Mouse (Mus musculus): ENCODE results near the gene Fam117a. TPM values are rescaled to one million over a fixed set of nuclear protein-coding genes. Genes with fewer than 3 reads are reported as not detected.

Fam117a gene
- total and polyA plus RNA-seq, 2 experiments from 2014 or later, result 1.9 to 10.7 TPM

GRCm38 (mm10) chr11:95387354-95387753 is 50.5 kb downstream of the Fam117a start:
- Histone ChIP-seq H3K27ac (no peak overlapping the region), H3K4me3 (ENCODE audit: low read length) (no peak overlapping the region), H3K4me1 (ENCODE audit: insufficient read depth, low read length) (peaks cover 5% of the 10 kb centered on the region), H3K9ac (replicated peaks; ENCODE audit: low read length) (no peak overlapping the region), H3K9me3 (ENCODE audit: low read length) (no peaks in the 10 kb centered on the region), H3K4me2 (ENCODE audit: low read depth, low read length) (no peak overlapping the region), H3K27me3 (ENCODE audit: insufficient read depth, low read length) (no peaks in the 10 kb centered on the region), H3K36me3 (ENCODE audit: insufficient read depth, low read length) (peaks cover 31% of the 10 kb centered on the region; the same call in 1 of the 2 replicates)
- ATAC-seq, result no peak
- TF ChIP-seq CTCF (IDR thresholded peaks at IDR 0.05; ENCODE audit: low read depth), result no peak
- 94% methylated on average over 7 of the region's 7 CpGs for WGBS
- no peak for DNase-seq (ENCODE audit: low spot score)

DNA sequence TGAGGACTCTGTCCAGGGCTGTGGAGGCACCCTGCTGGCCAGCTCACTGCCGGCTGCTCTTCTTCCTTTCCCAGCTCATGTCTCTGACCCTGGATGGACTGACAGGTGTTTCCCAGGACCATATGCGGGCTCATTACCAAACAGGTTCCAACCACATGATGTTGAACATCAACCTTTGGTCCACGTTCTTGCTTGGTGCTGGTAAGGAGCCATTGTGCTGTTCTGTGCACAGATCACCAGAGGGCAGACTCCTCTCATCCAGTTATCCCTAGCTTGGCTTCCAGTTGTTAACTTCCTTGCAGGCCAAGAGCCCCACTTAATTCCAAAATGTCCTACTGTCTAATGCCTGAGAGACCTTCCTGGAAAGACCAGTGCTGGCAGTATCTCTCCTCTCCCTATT is 52.2 kb downstream of the Fam117a start:
- H3K4me1 ChIP-seq (ENCODE audit: insufficient read depth, low read length), result peaks cover 12% of the 10 kb centered on the region
- H3K27me3 ChIP-seq (ENCODE audit: insufficient read depth, low read length), result no peaks in the 10 kb centered on the region
- H3K4me3 ChIP-seq (ENCODE audit: low read length), result no peak overlapping the region
- H3K9ac ChIP-seq (replicated peaks; ENCODE audit: low read length), result no peak overlapping the region
- ATAC-seq (no peak), DNase-seq (ENCODE audit: low spot score) (peak; percentile 62)
- H3K36me3 ChIP-seq (ENCODE audit: insufficient read depth, low read length), result peaks cover 31% of the 10 kb centered on the region; the same call in 1 of the 2 replicates
- H3K4me2 ChIP-seq (ENCODE audit: low read depth, low read length), result no peak overlapping the region
- no peak overlapping the region for H3K27ac ChIP-seq
- peak; percentile 74 for TF ChIP-seq CTCF (IDR thresholded peaks at IDR 0.05; ENCODE audit: low read depth)
- 69% methylated on average over 3 of the region's 3 CpGs for WGBS
- no peaks in the 10 kb centered on the region for H3K9me3 ChIP-seq (ENCODE audit: low read length)

- peaks cover 31% of the 10 kb centered on the region; the same call in 1 of the 2 replicates for H3K36me3 ChIP-seq (ENCODE audit: insufficient read depth, low read length)
- no peaks in the 10 kb centered on the region for H3K9me3 ChIP-seq (ENCODE audit: low read length)
- peaks cover 12% of the 10 kb centered on the region for H3K4me1 ChIP-seq (ENCODE audit: insufficient read depth, low read length)
- 94% methylated on average over 6 of the region's 6 CpGs for WGBS
- H3K4me2 ChIP-seq (ENCODE audit: low read depth, low read length), result no peak overlapping the region
- no peak overlapping the region for H3K9ac ChIP-seq (replicated peaks; ENCODE audit: low read length)
- no peak overlapping the region for H3K27ac ChIP-seq
- no peak for TF ChIP-seq CTCF (IDR thresholded peaks at IDR 0.05; ENCODE audit: low read depth)
- H3K27me3 ChIP-seq (ENCODE audit: insufficient read depth, low read length), result no peaks in the 10 kb centered on the region
- H3K4me3 ChIP-seq (ENCODE audit: low read length), result no peak overlapping the region
- ATAC-seq (no peak), DNase-seq (ENCODE audit: low spot score) (no peak)
These were observed 53.6 kb downstream of the Fam117a start for GRCm38 (mm10) chr11:95390420-95390819.

GRCm38 (mm10) chr11:95391201-95391600 is 54.4 kb downstream of the Fam117a start:
- no peak for DNase-seq (ENCODE audit: low spot score)
- 54% methylated on average over 4 of the region's 4 CpGs for WGBS
- no peak overlapping the region for H3K9ac ChIP-seq (replicated peaks; ENCODE audit: low read length)
- peaks cover 31% of the 10 kb centered on the region; the same call in 1 of the 2 replicates for H3K36me3 ChIP-seq (ENCODE audit: insufficient read depth, low read length)
- peaks cover 12% of the 10 kb centered on the region for H3K4me1 ChIP-seq (ENCODE audit: insufficient read depth, low read length)
- no peak for TF ChIP-seq CTCF (IDR thresholded peaks at IDR 0.05; ENCODE audit: low read depth)
- ATAC-seq, result no peak
- H3K27me3 ChIP-seq (ENCODE audit: insufficient read depth, low read length), result no peaks in the 10 kb centered on the region
- no peak overlapping the region for H3K27ac ChIP-seq
- no peak overlapping the region for H3K4me2 ChIP-seq (ENCODE audit: low read depth, low read length)
- H3K9me3 ChIP-seq (ENCODE audit: low read length), result no peaks in the 10 kb centered on the region
- H3K4me3 ChIP-seq (ENCODE audit: low read length), result no peak overlapping the region

- TF ChIP-seq CTCF (IDR thresholded peaks at IDR 0.05; ENCODE audit: low read depth), result no peak
- DNase-seq (ENCODE audit: low spot score) (peak; percentile 36), ATAC-seq (no peak)
- Histone ChIP-seq H3K27me3 (ENCODE audit: insufficient read depth, low read length) (no peaks in the 10 kb centered on the region), H3K4me3 (ENCODE audit: low read length) (no peak overlapping the region), H3K27ac (peak overlapping the region; percentile 48; the same call in 1 of the 2 replicates), H3K36me3 (ENCODE audit: insufficient read depth, low read length) (peaks cover 26% of the 10 kb centered on the region; the same call in 1 of the 2 replicates), H3K4me1 (ENCODE audit: insufficient read depth, low read length) (peaks cover 12% of the 10 kb centered on the region), H3K4me2 (ENCODE audit: low read depth, low read length) (no peak overlapping the region), H3K9me3 (ENCODE audit: low read length) (no peaks in the 10 kb centered on the region), H3K9ac (replicated peaks; ENCODE audit: low read length) (no peak overlapping the region)
- WGBS, result 45% methylated on average over 5 of the region's 5 CpGs
These were observed 54.9 kb downstream of the Fam117a start for GRCm38 (mm10) chr11:95391743-95392142.

GRCm38 (mm10) chr11:95392223-95392667 is 55.4 kb downstream of the Fam117a start:
- Histone ChIP-seq H3K36me3 (ENCODE audit: insufficient read depth, low read length) (peaks cover 21% of the 10 kb centered on the region; the same call in 1 of the 2 replicates), H3K27ac (peak overlapping the region; percentile 48)
- WGBS, result 31% methylated on average over 7 of the region's 7 CpGs

DNA sequence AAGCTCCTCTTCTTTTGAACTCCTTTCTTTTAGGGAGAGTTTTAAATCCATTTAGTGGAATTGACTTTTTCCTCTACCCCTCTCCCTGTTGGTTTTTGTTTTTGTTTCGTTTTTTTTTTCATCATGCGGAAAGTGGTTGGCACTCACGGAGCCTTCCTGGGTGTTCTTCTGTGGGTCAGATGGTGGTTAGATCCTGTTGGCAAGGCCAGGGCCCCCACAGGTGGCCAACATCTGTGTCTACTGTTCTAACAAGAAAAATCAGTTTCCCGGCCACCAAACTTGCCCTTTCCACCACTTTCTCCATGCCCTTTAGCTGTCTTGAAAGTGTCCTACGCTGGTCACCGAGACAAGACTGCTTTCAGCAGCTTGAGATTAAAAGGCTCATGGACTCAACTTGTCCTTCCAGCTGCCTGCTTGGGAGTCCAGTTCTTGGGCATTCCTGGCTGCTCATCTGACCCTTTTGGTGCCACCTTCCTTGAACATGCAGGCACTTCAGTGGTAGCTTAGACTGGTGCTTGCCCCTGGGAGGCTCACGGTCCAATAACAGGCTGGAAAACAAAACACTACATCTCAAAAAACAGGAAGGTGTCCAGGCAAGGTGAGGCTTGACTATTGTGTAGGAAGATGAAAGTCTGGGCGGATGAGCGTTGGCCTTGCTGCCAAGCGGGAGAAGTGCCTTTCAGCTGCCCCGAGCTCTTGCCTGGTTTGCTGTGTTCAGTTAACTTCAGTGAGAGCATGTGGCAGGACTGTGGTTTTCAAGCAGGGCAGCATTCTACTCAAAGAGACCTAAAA is 56.1 kb downstream of the Fam117a start:
- no peak for TF ChIP-seq CTCF (IDR thresholded peaks at IDR 0.05; ENCODE audit: low read depth)
- no peak overlapping the region for H3K4me2 ChIP-seq (ENCODE audit: low read depth, low read length)
- H3K9me3 ChIP-seq (ENCODE audit: low read length), result no peaks in the 10 kb centered on the region
- H3K27me3 ChIP-seq (ENCODE audit: insufficient read depth, low read length), result no peaks in the 10 kb centered on the region
- 61% methylated on average over 11 of the region's 11 CpGs for WGBS
- peak overlapping the region; percentile 48 for H3K27ac ChIP-seq
- no peak overlapping the region for H3K4me3 ChIP-seq (ENCODE audit: low read length)
- DNase-seq (ENCODE audit: low spot score) (peak; percentile 45), ATAC-seq (no peak)
- H3K4me1 ChIP-seq (ENCODE audit: insufficient read depth, low read length), result peaks cover 12% of the 10 kb centered on the region
- H3K36me3 ChIP-seq (ENCODE audit: insufficient read depth, low read length), result peaks cover 15% of the 10 kb centered on the region; the same call in 1 of the 2 replicates
- no peak overlapping the region for H3K9ac ChIP-seq (replicated peaks; ENCODE audit: low read length)

More at GRCm38 (mm10) chr11:95392223-95392667, 55.4 kb downstream of the Fam117a start:
- Histone ChIP-seq H3K9me3 (ENCODE audit: low read length) (no peaks in the 10 kb centered on the region), H3K4me3 (ENCODE audit: low read length) (no peak overlapping the region), H3K9ac (replicated peaks; ENCODE audit: low read length) (no peak overlapping the region), H3K4me1 (ENCODE audit: insufficient read depth, low read length) (peaks cover 12% of the 10 kb centered on the region), H3K4me2 (ENCODE audit: low read depth, low read length) (no peak overlapping the region), H3K27me3 (ENCODE audit: insufficient read depth, low read length) (no peaks in the 10 kb centered on the region)
- DNase-seq (ENCODE audit: low spot score), result peak; percentile 87
- peak; percentile 87 for ATAC-seq
- no peak for TF ChIP-seq CTCF (IDR thresholded peaks at IDR 0.05; ENCODE audit: low read depth)
